Mouse (Mus musculus): Measurements from ENCODE around the gene Lrrc45. TPM values are rescaled to one million over a fixed set of nuclear protein-coding genes. Genes with fewer than 3 reads are reported as not detected.
"Not testable (repeated sequence)": the region's sequence is repeated elsewhere in the genome, so short reads cannot be mapped to it uniquely, and the experiment has no call there.

The Lrrc45 gene
- 10 to 100 TPM; 49.1 to 60.5 TPM for total RNA-seq (2021)
- long read RNA-seq, transcript Lrrc45-201 (18 exons, 2,492 nt) = major isoform, 23 of 77 reads
- long read RNA-seq, partial matches to known transcripts = 9 of 77 reads
- long read RNA-seq, other reads (novel, unspliced or antisense) = 45 of 77 reads

DNA sequence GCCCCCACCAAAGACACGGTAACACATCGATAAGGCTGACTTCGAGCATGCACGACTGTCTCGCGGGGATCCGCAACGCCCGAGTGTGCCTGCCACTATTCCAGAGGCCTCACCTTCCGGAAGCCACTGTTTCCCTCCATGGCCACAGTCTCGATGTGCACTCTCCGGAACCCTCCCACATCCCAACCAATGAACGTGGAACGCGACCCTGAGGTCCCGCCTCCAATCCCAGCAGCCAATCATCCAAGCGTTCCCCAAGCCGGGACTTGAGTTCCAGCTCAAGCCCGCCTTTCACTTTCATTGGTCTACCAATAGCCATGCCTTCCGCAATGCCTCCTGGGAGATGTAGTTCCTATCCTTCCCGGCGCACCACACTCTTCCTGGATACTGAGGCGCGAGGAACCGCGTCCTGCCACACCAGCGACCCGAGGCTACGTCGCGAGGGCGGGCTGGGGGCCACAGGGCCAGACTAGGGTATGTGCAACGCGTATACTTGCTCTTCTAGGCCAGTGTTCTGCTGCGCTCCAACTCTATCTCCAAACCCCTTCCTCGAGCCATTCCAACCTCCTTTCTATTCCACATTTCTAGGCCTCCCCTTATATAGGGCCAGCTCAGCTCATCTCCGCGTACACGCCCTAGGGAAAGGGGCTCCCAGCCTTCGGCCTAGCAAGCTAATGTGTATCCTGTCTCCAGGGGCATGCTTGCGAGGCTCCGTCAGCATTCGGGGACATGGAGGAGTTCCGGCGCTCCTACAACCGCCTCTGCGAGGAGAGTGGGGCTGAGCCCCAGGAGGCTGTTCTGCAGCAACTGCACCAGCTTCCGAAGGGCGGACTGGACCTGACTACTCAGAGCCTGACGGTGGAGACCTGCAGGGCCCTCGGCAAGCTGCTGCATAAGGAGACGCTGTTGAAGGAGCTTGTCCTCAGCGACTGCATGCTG, at the start of gene Lrrc45, which contains the start of gene Cenpx:
Gene Lrrc45, plus strand, starts transcription at position 346 of the 939 bp plus-strand sequence.
Gene Cenpx, minus strand, starts transcription at position 159 of the 939 bp plus-strand sequence.
- peak; percentile 98 to 99 for DNase-seq (ENCODE audit: low spot score in 2 of 2)

- DNase-seq (ENCODE audit: low spot score in 2 of 2) = no peak
Observed at GRCm38 (mm10) chr11:120665406-120665805, 48.3 kb upstream of the Lrrc45 start.

- no peak for DNase-seq (ENCODE audit: low spot score in 2 of 2)
Observed at GRCm38 (mm10) chr11:120666617-120667016, 47.1 kb upstream of the Lrrc45 start.

DNA sequence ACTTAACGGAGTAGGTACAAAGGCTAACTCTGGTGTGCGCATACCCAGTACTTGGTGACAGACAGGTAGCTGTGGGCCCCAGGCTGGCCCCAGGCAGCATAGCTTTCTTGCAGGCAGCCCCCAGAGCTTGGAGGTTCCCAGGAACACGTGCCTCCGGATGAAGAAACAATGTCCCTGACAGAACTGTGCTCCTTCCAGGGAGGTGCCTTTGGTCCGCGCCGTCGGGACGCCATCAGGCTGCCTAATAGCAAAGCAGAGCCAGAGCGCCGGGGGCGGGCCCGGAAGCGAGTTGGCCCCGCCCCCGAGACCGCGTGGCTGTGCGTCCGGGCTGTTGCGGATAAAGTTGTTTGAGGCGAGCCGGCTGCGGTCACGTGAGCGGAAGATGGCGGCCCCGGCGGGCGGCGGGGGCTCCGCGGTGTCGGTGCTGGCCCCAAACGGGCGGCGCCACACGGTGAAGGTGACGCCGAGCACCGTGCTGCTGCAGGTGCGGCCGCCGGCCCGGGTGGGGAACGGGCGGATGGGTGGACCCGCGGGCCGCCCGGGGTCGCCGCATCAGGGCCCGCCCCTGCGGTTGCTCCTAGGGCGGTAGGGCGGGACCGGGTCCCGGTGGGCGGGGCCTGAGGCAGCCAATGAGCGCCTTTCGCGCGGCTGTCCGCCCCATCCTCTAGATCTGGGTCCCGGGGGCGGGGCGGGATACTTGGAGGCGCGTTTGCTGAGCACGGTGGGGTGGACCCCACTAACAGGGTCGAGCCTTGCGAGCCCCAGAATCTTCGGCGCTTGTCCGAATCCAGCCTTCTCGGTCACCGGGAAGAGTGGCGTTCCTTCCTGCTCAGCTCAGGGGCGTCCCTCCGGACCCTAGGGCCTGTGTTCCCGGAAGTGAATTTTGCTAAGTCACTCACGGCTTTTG, 40.8 kb upstream of the Lrrc45 start, which contains the start of gene Aspscr1:
Gene Aspscr1, plus strand, starts transcription at position 287 of the 907 bp plus-strand sequence.
- peak; percentile 90 to 95 for DNase-seq (ENCODE audit: low spot score in 2 of 2)

- DNase-seq (ENCODE audit: low spot score in 2 of 2) = no peak
Observed at GRCm38 (mm10) chr11:120673594-120674122, 40.1 kb upstream of the Lrrc45 start.

- DNase-seq (ENCODE audit: low spot score in 2 of 2) = not testable (repeated sequence)
Observed at GRCm38 (mm10) chr11:120675875-120676274, 37.9 kb upstream of the Lrrc45 start.

- DNase-seq (ENCODE audit: low spot score in 2 of 2) = no peak
Observed at GRCm38 (mm10) chr11:120676951-120677350, 36.8 kb upstream of the Lrrc45 start.

GRCm38 (mm10) chr11:120679909-120680308, 33.8 kb upstream of the Lrrc45 start:
- no peak for DNase-seq (ENCODE audit: low spot score in 2 of 2)

DNA sequence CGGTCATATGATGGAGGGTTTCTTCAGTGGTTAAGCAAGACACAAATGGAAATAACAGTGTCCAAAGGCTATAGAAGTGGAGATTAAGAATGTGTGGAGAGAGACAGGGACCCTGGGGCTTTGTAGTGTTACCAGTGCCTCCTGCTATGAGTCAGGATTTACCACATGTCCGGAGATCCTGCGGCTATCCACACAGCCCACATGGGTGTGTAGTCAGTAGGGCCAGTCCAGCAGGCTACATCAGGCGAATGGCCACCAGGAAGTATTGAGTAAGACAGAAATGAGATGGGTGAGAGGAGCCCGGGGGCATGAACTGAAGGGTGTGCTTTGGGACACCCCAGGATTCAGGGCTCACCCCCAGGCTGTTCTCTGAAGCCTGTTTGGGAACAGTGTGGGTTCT, 31.0 kb upstream of the Lrrc45 start:
- DNase-seq (ENCODE audit: low spot score in 2 of 2) = no peak

GRCm38 (mm10) chr11:120683536-120683935, 30.2 kb upstream of the Lrrc45 start:
- no peak for DNase-seq (ENCODE audit: low spot score in 2 of 2)

DNA sequence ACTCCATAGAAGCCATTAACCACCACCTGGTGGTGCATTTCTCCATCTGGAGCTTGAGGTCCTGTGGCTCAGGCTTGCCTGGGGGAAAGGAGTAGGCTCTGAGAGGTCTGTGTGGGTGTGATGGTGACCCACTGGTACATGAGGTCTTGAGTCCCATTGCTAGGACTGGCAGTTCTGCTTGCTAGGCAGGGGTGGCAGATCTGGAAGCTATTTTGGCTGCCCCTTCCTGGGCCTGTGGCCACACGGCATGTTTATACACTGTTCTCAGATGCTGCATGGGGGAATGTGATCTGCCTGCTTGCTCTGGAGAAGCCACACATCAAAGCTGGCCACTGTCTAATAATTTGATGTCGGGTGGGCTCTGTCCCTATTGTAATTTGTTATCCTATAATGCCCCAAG, 29.6 kb upstream of the Lrrc45 start:
- DNase-seq (ENCODE audit: low spot score in 2 of 2) = no peak

DNA sequence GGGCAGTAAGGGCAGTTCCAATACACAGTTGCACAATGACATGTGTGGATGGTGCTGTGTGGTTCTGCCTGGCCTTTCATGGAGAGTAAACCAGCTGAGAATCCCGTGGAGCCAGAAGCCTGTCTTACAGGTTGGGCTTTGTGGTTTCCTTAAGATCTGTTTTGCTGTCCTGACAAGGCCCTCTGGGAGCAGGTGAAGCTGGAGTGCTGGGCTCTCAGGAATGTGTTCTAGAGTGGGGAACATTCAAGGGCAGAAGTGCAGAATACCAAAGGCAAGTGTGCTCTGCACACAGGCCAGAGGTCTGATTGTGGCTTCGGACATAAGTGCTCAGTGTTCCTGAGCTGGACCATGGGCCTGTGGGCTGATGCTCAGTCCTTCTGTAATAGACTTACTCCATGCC, 29.1 kb upstream of the Lrrc45 start:
- DNase-seq (ENCODE audit: low spot score in 2 of 2) = no peak

GRCm38 (mm10) chr11:120686650-120687272, 27.0 kb upstream of the Lrrc45 start:
- DNase-seq (ENCODE audit: low spot score in 2 of 2) = no peak

DNA sequence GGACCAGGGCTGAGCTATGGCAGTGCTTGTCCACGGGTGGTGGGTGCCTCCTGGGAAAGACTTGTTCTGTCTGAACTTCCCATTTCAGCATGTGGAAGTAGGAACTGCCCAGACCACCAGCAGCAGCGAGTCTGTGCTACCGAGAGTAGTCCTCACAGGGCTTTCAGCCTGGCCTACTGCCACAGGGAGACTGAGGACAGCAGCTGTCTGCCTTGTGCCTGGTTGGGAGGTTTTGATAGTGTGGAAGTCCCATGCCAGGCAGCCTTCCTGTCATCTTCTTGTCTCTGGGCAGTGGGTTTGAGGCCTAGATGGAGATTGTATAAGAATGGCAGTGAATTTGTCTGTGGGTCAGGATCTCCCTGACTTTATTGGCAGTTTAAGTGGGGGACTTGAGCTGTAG, 24.4 kb upstream of the Lrrc45 start:
- no peak for DNase-seq (ENCODE audit: low spot score in 2 of 2)

DNA sequence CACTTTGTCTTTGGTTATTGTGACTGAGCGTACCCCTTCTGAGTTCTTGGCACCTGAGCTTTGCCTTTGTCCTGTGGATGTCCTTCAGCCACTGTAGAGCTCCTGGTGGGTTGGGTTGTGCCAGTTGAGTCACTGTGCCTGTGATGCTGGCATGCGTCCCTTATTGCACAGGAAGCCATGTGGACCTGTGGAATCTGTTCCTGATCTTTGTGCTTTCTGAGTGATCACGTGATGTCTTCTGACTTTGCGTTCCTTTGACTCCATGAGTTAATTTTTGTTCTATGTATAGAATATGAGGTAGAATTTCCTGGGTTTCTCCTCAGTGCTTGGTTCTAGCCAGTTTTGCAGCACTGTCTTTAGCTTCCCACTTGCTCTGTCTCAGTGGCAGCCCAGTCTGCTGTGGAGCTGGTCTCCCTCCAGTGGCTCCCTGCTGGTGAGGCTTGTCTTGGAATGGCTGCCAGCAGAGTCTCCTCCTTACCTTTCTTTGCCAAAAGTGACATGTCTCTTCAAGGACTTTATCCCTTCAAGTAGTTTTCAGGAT, 21.2 kb upstream of the Lrrc45 start:
- DNase-seq (ENCODE audit: low spot score in 2 of 2) = peak in 1 of 2 experiments; percentile 60

GRCm38 (mm10) chr11:120693461-120693860, 20.3 kb upstream of the Lrrc45 start:
- no peak for DNase-seq (ENCODE audit: low spot score in 2 of 2)

DNA sequence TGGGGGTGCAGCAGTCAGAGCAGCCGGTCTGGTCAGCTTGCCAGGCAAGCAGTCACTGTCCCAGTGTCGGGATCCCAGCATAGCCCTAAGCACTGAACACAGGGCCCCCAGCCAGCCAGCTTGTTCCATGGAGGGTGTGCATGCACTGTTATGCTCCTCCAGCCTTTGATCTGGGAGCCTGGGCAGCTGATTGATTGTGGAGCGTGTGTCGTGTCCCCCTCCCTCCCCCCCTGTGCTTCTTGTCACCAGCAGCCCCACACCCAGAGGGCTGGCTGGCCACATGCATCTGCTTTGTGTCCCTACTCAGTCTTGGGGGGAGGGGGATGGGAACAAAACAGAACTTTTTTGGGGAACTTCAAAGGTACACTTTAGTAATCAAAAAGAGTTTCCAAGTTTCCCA, 18.5 kb upstream of the Lrrc45 start:
- no peak for DNase-seq (ENCODE audit: low spot score in 2 of 2)

- DNase-seq (ENCODE audit: low spot score in 2 of 2) = no peak
Observed at GRCm38 (mm10) chr11:120695641-120696040, 18.1 kb upstream of the Lrrc45 start.

DNA sequence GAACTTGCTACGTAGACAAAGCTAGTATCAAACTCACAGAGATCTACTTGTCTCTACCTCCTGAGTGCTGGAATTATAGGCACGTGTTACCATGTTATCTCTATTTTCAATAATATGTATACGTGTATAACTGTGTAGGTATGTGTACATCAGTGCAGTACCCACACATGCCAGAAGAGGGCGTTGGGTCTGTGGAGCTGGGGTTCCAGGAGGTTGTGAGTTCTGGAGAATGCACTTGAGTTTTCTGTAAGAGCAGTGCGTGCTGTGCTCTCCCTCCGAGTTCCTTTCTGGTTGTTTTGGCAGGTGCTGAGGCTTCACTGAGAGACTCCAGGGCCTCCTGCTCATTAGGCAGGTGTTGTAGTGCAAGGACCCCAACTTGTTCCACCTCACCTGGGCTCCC, 17.2 kb upstream of the Lrrc45 start:
- no peak for DNase-seq (ENCODE audit: low spot score in 2 of 2)

GRCm38 (mm10) chr11:120697741-120698140, 16.0 kb upstream of the Lrrc45 start:
- DNase-seq (ENCODE audit: low spot score in 2 of 2) = no peak
